8 mouse cellular contexts compared by ENCODE assay signal in genomic region chr9:23009462-23010183, GRCm38 (mm10).
DNase-seq lines count a peak whose midpoint lies in the region; ATAC-seq lines count a peak whose summit lies in the region.

No protein-coding gene starts in this region.

- intact Hi-C loops in heart, postnatal 25 days (cut with DNase I): loop anchor here (10.0 kb wide), 1 partner anchor 295 kb away; no protein-coding TSS in a partner anchor

- no peak overlapping the region for H3K9ac ChIP-seq in heart, embryonic 11.5 days (ENCODE audit: low read depth, low read length)

- no peaks in the 10 kb centered on the region for H3K36me3 ChIP-seq in heart, embryonic 11.5 days (ENCODE audit: control insufficient read depth, insufficient read depth, low read length)
- H3K36me3 ChIP-seq in midbrain, embryonic 10.5 days: no peaks in the 10 kb centered on the region

- no peak for DNase-seq in heart, postnatal 25 days (ENCODE audit: low spot score)
- peak; percentile 46 for DNase-seq in midbrain, embryonic 10.5 days (ENCODE audit: low spot score)
- DNase-seq in layer of hippocampus, adult 11-12 months (ENCODE audit: low spot score): no peak
- DNase-seq in gastrocnemius, postnatal 10 days: no peak

- 0 out of 2 replicates have a peak, but pooled peaks have one; percentile 25 for ATAC-seq in heart, embryonic 11.5 days (replicated peaks; ENCODE audit: insufficient number of reproducible peaks, low FRiP score, low TSS enrichment)
- ATAC-seq in common myeloid progenitor, adult 5-6 weeks (replicated peaks; ENCODE audit: low read depth, poor library complexity, severe bottlenecking): 0 out of 2 replicates have a peak, but pooled peaks have one; percentile 36
- ATAC-seq in hematopoietic stem cell, adult 5-6 weeks (replicated peaks in 1 of 2; ENCODE audit: insufficient read depth in 1 of 2, low FRiP score in 2 of 2, low TSS enrichment in 1 of 2, low read depth in 1 of 2, poor library complexity in 2 of 2, severe bottlenecking in 2 of 2): peak; percentile 23 to 51
- no peak for ATAC-seq in activated CD4-positive, CD25-positive, alpha-beta regulatory T cell, adult 4 months

- 6% methylated on average over 24 of the region's 24 CpGs for whole genome bisulfite sequencing in heart, embryonic 11.5 days (ENCODE audit: insufficient replicate concordance)
- WGBS in midbrain, embryonic 10.5 days: 4% methylated on average over 24 of the region's 24 CpGs

- H3K4me3 ChIP-seq in heart, embryonic 11.5 days (ENCODE audit: low read depth, low read length): peak overlapping the region; percentile 25
- H3K4me3 ChIP-seq in midbrain, embryonic 10.5 days: peak overlapping the region; percentile 35

- H3K27me3 ChIP-seq in heart, embryonic 11.5 days (ENCODE audit: control insufficient read depth, insufficient read depth, low read length): no peaks in the 10 kb centered on the region
- H3K27me3 ChIP-seq in midbrain, embryonic 10.5 days (ENCODE audit: low read depth, poor library complexity, severe bottlenecking): peaks cover 80% of the 10 kb centered on the region

- H3K27ac ChIP-seq in heart, embryonic 11.5 days (ENCODE audit: low read depth, low read length): no peak overlapping the region
- H3K27ac ChIP-seq in midbrain, embryonic 10.5 days (replicated peaks): peak overlapping the region; percentile 69

- peaks cover 3% of the 10 kb centered on the region for H3K4me1 ChIP-seq in heart, embryonic 11.5 days (ENCODE audit: control insufficient read depth, insufficient read depth, low read length)
- H3K4me1 ChIP-seq in midbrain, embryonic 10.5 days: peaks cover 68% of the 10 kb centered on the region

- no peaks in the 10 kb centered on the region for H3K9me3 ChIP-seq in heart, embryonic 11.5 days (replicated peaks; ENCODE audit: control insufficient read depth, low read length)
- H3K9me3 ChIP-seq in midbrain, embryonic 10.5 days (replicated peaks): no peaks in the 10 kb centered on the region

- peak overlapping the region; percentile 59 for H3K4me2 ChIP-seq in heart, embryonic 11.5 days
